Mouse (Mus musculus) inflammation-experienced regulatory T-cells, adult 6 months (primary cell): ENCODE measurements around the gene Rbm18. TPM values are rescaled to one million over a fixed set of nuclear protein-coding genes. Genes with fewer than 3 reads are reported as not detected.

ENCODE experiments used
- ATAC-seq: one replicate; pipeline ENCODE4 v1.8.0; 2017
- polyA plus RNA-seq, 3 experiments: library from polyadenylated mRNA; unstranded; fragments of 100-300 nt; shearing (Covaris generic); gene quantifications; one replicate each; pipeline ENCODE4 v1.2.1; 2017

Rbm18 gene
- polyA plus RNA-seq, 3 experiments from 2014 or later, result 45.5 to 59.4 (median 55.0) TPM

DNA sequence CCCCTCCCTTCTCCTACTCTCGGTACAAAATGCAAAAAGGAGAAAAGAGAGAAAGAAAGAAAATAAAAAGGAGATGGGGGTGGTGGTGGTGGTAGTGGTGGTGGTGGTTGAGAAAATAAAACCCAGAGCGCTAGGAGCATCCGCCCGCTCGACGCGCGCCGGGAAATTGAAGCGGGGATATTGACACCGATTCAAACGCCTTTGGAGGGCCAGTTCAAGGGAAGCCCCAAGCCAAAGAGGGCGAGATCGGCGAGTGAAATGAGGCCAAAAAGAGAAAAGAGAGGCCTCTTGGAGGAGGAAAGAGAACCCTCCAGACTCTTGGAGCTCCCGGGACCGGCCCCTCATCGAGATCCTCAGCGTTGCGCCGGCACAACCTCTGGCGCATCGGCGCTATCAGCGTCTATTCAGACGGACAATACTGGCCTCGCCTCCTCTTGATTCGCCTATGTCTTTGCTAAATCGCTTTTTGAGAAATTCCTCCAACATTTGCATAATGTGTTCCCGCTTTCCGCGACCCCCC is 32.1 kb downstream of the Rbm18 start:
- ATAC-seq, result no peak

DNA sequence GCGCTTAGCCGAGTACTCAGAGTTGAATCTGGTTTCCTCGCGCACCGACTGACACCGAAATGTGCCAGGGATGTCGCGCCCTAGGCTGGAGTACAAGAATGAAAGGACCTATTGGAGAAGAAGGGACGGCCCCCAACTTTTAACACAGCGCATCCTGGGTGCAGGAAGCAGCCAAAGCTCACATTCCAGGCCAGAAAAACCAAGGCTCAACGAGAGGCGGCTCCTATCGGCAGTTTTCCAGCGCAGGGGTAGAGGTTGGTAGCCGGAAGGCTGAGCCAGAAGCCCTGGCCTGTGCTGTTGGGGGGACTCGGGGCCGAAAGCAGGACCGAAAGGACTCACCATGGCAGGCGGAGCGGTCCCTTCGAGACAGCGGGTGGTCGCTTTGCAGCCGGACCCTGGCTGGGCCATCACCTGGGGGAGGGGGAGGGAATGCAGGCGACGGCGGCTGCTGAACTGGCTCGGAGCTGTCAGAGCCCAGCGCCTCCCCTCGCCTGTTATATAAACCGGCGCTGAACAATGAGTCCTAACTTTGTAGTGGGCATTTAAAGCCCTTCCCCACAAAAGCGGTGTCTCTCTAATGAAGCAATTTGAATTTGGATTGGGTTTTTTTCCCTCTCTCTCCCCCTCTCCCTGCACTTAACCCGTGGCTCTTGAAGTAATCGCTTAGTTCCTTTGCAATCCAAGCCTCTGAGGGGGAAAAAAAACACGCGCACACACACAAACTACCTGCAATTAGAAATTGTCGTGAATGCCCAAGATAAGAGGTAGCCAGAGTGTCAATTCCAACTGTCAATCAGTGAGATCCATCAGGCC is 32.8 kb downstream of the Rbm18 start:
- ATAC-seq, result no peak

DNA sequence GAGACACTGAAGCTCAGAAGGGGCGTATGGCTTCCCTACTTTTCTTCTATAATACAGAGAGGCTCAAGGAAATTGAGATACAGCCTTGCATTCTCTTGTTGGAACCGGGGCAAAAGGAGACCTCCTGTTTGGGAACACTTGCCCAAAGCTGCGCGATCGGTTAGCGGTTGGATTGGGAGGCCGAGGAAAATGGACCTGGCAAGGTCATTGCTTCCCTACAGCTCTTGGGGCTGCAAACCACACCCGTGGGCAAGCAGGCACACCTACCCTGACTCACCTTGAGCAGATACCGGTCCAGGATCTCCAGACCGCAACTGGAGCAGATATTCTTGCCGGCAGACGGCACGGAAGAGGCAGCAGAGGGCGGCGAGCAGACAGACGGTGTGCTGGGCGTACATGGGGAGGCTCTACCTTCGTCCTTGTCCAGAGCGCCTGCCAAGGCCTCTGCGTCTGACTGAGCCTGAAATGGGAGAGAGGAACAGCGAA is 33.5 kb downstream of the Rbm18 start:
- ATAC-seq, result no peak

DNA sequence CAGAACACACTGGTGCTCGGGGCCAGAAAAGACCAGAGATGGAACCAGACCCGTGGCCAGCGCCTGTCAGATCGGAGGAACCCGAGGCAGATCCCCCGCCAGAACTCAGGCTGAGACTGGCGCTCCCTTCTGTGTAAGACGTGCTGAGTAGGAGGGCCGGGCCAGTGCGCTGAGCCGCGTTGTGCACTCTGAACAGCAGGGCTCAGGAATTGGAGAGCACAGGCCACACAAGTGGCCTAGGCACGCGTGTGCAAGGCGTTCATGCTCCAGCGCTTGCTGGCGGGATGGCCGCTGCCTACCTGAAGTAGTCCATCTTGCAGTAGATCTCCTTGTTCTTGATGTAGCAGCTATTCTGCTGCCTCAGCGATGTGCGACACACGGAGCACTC is 34.0 kb downstream of the Rbm18 start:
- ATAC-seq, result peak; percentile 27

DNA sequence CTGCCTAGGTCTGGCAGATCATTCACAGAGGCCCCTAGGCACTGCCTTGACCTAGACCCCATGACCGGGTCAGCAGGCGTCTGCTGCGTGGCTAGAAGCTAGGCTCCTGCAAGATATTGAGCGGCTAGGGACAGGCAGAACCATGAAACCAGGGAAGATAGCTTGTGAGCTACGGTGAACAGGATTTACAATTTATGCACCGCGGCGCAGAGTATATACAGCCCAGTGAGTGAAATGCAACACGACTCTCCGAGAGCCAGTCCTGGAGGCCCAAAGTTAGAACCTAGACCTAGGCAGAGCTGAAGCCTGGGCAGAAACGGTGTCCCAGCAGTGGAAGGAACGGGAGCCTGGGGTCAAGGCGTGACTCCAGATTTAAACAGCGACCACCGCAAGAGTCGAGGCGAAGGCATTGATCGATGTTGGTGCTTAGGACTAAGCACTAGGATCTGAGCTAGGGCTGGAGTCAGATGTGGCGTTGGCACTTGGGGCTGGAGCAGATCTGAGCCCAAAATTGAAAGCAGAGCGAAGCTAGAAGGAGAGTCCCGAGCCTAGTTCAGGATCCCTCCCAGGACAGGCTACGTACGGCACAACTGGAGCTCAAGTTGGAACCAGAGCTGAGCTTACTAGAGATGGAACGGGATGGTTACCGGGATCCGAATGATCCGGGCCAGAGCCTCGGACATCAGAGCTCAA is 34.6 kb downstream of the Rbm18 start:
- ATAC-seq, result no peak

DNA sequence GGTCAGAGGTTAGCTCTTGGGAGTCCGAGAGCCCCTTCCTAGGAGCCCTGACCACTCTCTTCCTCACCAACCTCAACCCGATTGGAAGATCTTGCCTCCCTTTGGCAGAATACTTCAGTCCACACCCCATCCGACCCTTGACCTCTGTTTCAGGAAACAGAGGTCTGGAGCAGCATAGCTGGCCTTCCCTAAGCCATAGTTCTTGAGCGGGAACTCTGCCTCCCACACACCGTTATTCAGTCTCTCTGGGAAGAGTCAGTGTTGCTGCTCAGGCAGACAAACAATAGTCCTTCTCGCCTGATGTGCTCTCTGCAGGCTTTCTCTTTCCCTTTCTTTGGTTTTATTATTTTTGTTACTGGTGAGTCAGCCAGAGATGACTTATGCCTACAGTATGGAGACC is 36.8 kb downstream of the Rbm18 start:
- ATAC-seq, result no peak

DNA sequence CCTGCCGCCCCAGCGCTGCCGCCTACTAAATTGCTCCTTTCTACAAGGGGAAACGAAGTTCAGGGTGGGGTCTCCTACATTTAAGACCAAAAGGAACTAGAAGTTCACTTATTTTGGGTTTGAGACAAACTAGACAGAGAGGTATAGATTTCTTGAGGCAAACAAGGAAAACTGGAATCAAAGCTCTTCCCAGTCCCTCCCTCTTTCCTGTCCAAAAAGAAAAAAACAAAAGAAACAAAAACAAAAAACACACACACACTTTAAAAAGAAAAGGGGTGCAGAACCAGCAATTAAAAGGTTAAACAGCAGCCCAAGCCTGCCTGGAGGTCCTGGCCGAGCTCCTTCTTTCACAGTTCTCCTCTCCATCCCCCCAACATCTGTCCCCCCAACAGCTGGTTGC is 38.6 kb downstream of the Rbm18 start:
- ATAC-seq, result no peak

DNA sequence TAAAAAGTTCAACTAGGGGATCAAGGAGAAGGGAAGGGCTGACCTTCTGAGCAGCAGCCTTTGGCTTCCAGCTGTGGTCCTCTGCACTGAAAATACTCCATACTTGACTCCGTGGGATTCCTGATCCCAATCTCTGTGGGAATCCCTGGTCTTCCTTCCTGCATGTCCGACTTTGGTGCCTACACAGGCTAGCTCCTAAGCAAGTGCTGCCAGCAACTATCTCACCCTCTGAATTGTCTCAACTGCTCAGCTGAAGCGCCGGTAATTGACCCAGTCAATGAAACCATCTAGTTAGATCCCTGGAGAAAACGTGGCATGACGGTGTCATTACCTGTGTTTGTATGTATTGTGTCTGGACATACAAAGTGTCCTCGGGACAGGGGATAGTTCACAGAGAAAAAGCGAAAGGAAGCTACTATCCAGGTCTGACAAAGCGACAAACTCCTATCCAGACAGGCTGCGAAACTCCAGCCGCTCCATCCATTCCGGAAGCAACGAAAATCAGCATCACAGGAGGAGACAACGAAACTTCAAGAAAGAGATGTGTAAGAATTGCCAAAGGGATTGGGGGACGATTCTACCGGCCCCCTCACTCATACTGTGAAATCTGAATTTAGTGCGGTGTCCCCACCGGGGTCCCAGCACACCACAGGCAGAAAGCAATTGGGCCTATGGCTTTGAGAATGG is 39.3 kb downstream of the Rbm18 start:
- ATAC-seq, result no peak

DNA sequence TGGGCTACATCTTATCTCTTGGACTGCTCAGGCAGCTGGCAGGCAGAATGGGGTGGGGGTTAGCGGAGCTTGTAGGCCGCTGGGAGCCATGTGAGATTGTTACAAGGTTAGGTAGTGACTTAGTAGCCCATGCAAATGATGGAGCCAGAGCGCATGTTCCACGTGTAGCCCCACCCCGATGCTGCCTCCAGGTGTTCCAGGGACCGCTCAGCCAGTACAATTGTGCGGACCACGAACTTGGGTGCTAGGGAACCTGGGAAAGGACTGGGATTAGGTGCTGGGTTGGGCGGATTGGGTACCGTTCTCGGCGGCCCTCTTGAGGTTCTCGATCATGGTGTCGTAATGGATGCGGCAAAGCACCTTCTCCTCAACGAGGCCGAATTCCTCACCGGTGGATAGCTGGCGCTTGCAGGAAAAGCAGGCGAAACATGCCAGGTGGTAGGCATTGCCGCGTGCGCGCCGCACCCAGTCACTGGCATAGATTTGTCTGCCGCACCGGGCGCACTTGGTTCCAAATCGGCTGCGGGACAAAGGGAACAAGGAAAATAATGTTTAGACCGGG is 42.6 kb downstream of the Rbm18 start:
- ATAC-seq, result no peak

DNA sequence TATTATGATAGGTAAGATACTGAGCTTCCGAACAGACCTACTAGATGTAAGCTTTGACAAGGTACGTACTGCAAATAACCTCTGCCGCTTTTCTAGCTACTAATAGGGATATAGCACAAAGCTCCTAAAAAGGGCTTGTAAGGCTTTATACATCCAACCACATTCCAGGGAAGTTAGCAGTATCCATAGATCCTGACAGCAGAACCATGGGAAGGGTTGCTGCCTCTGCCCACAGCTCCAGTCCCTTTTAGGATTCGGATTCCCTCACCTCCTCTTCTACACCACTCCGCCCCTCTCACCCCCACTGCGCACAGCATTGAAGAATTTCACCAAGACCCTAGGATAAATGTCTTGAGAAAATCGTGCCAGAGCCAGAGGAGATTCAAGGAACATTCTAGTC is 43.3 kb downstream of the Rbm18 start:
- no peak for ATAC-seq

DNA sequence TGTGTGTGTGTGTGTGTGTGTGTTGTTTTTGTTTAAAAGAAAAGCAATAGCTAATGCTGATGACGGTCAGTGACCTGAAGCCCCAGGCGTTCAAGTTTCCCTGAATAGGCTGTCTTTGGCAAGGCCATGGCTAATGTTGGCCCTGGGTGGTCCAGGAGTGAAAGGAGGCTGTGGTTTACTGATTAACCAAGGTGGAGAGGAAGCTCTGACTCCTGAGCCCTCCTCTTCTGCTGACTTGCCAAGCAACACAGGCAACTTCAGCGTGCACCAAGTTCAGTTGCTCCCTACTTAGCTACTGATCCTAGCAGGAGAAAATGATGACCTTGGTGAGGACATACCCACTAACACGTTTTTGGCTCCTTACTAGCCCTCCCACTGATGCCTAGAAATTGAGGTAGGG is 43.8 kb downstream of the Rbm18 start:
- ATAC-seq, result no peak

DNA sequence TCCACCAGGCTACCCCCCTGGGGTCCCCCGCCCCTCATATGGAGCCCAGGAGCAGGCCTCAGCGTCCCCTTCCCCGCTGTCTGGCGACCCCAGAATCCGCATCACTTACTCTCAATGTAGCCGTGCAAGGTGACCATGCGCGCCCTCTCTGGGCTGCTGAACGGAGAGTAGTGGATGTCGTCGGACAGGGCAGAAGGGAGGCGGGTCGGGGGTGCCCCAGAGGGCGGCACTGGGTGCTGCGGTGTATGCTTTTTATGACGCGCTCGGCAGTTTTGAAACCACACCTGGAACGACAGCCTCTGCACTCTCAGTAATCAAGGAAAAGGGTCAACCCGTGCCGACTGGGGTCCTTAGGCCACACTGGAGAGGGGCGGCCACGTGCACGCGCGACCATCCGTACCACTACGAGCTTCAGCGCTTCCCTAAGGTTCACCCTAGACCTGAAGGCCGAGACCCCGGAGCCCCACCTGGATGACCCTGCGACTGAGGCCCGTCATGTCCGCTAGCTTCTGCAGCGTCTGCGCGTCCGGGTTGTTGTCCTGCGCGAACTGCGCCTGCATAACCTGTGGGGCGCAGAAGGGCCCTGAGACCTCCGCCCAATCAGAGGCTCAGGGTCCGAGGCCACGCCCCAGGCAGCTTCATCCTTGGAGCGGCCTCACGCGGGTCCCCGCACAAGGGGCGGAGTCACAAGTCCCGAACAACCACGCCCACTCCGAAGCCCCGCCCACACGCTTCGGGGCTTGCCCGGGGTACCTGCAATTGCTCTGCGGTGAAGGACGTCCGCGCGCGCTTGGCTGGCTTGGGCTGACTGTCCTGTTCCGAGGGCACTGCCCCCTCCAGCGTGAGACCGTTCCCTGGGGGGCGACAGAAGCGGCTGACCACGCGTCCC is 45.5 kb downstream of the Rbm18 start:
- ATAC-seq, result no peak

DNA sequence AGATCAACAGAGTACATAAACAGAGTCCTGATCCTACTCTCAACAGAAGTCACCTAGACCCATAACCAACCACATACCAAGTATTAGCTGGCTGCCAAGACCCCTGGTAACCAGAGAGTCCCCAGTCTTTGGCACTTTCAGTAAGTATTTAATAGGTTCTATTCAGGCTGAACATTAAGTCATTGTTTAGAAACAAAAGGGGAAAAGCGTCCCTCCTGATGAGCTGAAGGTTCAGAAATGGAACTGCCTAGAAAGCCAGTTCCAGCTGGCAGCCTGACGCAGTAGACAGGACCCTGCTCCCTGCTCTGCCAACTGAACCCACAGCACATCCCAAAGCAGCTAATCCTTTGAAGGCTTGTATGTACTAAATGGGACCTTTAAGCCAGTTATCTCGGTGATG is 47.4 kb downstream of the Rbm18 start:
- no peak for ATAC-seq

DNA sequence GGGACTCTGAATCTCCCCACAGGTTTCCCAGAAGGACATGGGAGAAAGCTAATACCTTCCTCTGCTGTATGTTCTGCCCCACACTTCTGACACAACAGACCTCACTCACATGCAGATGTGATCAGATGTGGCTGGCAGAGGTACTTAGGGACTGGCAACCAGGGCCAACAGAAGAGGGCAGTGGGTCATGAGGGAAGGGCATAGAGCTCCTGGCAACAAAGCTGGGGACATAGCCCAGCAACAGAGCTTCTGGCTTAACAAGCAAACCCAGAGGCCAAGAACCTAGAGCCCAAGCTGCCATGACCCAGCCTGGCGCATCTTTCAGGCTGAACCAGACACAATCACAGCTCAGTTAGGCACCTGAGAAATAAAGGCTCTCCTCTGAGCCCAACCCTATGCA is 51.5 kb downstream of the Rbm18 start:
- no peak for ATAC-seq

DNA sequence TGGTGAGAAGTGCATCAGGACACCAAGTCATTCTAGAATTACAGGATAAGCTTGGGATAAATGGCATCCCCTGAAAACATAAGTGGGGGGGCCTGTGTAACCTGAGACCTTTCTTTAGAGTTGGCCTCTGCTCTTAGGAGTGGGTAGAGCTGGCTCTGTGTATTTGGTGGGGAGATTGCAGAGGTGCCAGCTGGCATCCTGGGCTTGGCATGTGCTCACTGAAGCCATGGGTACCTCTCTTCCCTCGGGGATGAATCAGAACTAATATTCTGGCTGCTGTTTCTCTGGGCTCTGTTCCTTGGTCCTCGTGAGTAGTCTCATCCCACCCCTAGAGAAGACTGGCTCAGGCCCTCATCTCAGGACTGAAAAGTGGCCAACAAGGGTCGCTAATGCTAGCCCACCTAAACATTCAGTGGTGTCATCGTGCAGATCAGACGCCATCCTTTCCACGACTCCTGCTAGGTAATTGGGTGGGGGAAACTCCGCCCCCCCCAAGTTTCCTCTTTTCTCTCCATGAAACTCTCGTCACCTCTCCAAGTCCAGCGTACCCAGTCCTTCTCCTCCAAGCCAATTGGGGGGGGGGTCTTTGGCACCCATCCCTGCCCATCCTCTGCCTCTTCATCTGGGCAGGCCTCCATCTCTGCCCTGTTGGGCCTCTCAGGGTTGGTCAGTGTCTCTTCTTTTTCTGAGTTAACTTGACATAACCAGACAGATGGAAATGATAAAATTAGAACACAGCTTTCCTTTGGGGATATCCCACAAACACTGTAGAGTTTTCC is 53.6 kb downstream of the Rbm18 start:
- no peak for ATAC-seq

DNA sequence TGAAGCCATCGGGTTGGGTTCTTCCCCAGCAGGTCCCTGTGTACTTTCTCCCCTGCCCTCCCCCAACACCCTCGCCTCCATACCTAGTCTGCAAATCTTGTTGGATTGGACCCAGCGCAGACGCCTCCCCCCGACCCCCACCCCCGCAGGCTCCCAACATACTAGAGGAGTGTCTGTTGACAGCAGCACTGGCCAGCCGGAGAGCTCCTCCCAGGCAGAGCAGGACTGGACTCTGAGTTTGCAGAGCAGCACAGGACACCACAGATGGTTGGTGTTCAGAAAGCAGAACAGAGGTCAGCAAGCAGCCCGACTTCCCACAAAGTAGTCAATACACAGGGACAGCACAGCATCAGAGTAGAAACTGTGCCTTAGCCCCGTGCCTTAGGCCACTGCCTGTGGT is 55.1 kb downstream of the Rbm18 start:
- no peak for ATAC-seq

DNA sequence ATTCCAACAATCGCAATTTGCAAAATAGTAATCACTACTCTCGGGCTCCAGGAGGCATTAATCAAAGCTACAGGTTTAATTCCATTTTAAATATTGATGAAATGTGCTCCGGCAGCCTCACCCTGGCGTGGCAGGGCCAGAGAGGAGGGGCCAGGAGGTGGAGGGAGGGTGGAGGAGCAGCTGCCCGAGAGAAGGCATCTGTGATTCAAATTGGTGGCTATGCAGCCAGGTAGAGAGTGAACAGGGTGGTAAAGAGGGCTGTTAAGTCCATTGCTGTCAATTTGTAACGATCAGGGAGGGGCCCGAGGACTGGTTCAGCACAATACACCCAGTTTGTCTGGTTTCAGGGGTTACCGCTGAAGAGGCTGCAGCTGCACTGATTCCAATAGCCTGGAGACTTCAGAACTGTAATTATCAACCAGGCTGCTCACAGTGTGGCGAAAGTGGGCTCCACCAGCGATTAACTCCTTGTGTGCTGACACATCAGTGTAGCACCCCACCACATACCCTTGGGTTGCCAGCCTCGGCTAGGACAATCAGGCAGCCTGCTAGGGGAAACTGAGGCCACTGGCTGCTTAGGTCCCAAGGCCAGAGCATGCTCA is 59.3 kb downstream of the Rbm18 start:
- ATAC-seq, result no peak

DNA sequence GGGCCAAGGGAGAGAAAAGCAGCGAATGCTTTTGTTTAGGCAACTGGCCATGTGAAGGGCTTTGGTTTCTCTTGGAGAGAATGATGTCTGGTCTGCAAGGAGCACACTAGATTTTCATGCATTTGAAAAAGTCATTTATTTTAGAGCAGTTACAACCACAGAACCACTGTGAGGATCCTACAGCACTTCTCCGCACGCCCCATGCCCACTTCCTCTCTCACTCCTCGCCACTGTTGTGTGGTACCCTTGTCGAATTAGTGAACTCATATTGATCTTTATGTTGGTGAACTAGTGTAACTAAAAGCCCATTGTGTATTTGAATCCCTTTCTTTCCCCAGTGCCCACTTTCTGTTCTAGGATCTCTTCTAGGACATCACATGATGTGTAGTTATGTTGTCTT is 61.4 kb downstream of the Rbm18 start:
- no peak for ATAC-seq

DNA sequence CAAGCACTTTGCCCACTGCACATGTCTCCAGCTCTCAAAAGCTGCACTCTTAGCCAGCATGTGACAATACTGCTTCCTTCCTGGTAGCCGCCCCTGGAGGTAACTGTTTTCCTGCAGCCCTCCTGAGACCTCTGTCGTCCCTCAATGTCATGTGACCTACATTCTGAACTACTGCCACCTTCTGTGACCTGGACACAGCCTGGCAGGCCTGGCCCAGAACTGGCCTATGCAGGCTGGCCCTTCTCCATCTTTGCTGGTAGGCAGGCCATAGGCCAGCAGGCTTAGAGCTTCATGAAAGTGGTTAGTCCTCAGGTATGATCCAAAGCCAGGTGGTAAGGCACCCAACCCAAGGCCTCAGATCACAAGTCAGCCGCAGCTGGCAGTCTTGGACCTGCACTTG is 62.8 kb downstream of the Rbm18 start:
- no peak for ATAC-seq

DNA sequence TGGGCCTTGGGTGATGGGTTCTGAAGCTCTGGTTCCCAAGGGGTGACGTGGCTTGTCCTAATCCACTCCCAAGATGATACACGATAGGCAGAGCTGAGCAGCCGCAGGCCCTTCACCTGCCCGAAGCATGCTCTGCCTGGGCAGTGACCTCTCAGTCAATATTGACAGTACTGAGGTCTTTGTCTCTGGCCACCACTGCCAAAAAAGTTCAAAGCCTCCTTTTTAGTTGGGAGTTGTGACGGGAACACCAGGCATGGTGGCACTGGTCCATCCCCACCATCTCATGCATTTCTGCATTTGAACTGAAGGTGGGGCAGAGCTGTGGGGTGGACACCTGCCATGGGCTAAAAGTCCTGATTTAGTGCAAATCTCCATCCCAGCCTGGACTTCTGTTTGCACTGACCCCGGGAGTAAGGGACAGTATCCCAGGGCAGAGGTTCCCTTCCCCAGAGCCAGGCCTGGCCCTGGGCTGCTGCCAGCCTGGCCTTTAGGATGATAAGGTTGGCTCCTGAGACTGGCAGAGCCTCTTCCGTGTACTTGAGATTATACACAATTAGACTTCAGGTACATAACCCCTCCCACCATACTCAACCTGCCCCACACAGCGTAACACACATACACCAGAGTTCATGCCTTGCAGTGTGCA is 64.8 kb downstream of the Rbm18 start:
- no peak for ATAC-seq
